Mouse (Mus musculus) kidney, embryonic 16.5 days (tissue): ENCODE data around the gene Afap1. TPM values are rescaled to one million over a fixed set of nuclear protein-coding genes. Genes with fewer than 3 reads are reported as not detected.
A peak's percentile ranks its signal among the peaks of the same experiment; 100 is the strongest.

ENCODE experiments used
- ATAC-seq: fragments of 200-750 bp; cut with Nextera tagmentation; 2 replicates; pipeline ENCODE4 v1.8.0; 2017; ENCODE audit warnings: moderate TSS enrichment; ENCODE audit not compliant: low FRiP score, low TSS enrichment
- H3K27ac ChIP-seq: fragments of 300-500 bp; sonication (generic); 2 replicates; pipeline ENCODE4 v1.5.1; 2014; ENCODE audit warnings: low read length
- H3K27me3 ChIP-seq: fragments of 300-500 bp; sonication (generic); 2 replicates; pipeline ENCODE4 v1.6.1; 2014; ENCODE audit warnings: low read length, control low read depth, mixed read lengths; ENCODE audit not compliant: insufficient read depth
- H3K36me3 ChIP-seq: fragments of 300-500 bp; sonication (generic); 2 replicates; pipeline ENCODE4 v1.6.1; 2014; ENCODE audit warnings: low read length, control low read depth, mixed read lengths; ENCODE audit not compliant: insufficient read depth
- H3K4me1 ChIP-seq: fragments of 300-500 bp; sonication (generic); 2 replicates; pipeline ENCODE4 v1.6.1; 2014; ENCODE audit warnings: low read length, control low read depth, mixed read lengths; ENCODE audit not compliant: insufficient read depth
- H3K4me2 ChIP-seq: fragments of 300-500 bp; sonication (generic); replicated peaks from 2 replicates; pipeline ENCODE4 v1.6.1; 2014; ENCODE audit warnings: low read depth, low read length
- H3K4me3 ChIP-seq: fragments of 300-500 bp; sonication (generic); 2 replicates; pipeline ENCODE4 v1.5.1; 2014; ENCODE audit warnings: mild to moderate bottlenecking, low read length
- H3K9ac ChIP-seq: fragments of 300-500 bp; sonication (generic); replicated peaks from 2 replicates; pipeline ENCODE4 v1.6.1; 2014; ENCODE audit warnings: low read length
- H3K9me3 ChIP-seq: fragments of 300-500 bp; sonication (generic); 2 replicates; pipeline ENCODE4 v1.6.1; 2016; ENCODE audit warnings: low read length, control low read depth
- WGBS: fragments of 180-500 bp; shearing (Covaris S2); extraction: QIAGEN DNeasy Blood & Tissue Kit; methylation state at CpG from one replicate; pipeline ENCODE4 v1.1.7; 2014; 5-methylcytosine and 5-hydroxymethylcytosine counted together
- polyA plus RNA-seq: library from polyadenylated mRNA; unstranded; fragments of >200 nt; fragmentation: Nextera tagmentation; extraction: Ambion mirVana; gene quantifications from 2 replicates; pipeline ENCODE4 v1.2.1, GENCODE M21; 2015

Afap1 gene
- 22.8 and 28.1 TPM in 2 replicates for polyA plus RNA-seq

- Histone ChIP-seq H3K4me3 (peak within 1 kb of the TSS; percentile 79), H3K4me1 (peaks cover 43% of the 10 kb centered on the region), H3K9me3 (no peaks in the 10 kb centered on the region), H3K9ac (peak within 1 kb of the TSS; percentile 78), H3K27me3 (no peaks in the 10 kb centered on the region), H3K27ac (peak within 1 kb of the TSS; percentile 87), H3K4me2 (peak within 1 kb of the TSS; percentile 92), H3K36me3 (no peaks in the 10 kb centered on the region)
- 0% methylated on average over 48 of the region's 49 CpGs for WGBS
- peak; percentile 94 for ATAC-seq
Measured at GRCm38 (mm10) chr5:35893093-35893804, at the start of gene Afap1. Gene Afap1, plus strand, starts transcription at chr5:35893319.

DNA sequence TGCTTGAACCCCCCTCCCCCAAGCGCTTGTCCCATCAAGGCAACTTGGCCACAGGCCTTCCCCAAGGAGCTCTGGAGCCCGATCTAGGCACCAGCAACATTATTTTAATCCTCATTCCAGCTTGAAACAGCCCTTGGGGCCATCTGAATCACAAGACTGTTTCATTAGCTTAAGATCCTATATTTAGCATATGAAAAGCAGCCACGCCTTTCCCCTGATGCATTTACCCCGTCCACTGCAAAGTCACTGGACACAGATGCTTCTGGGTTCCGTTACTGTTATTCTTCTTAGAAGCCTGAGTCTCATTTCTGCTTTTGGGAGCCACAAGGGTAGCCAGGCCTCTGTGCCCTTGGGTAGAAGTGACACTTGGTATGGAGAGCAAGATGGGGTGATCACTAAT lies 41.6 kb upstream of the Afap1 start:
- Histone ChIP-seq H3K27ac (no peak overlapping the region), H3K36me3 (no peaks in the 10 kb centered on the region), H3K4me3 (no peak overlapping the region), H3K9ac (no peak overlapping the region), H3K27me3 (no peaks in the 10 kb centered on the region), H3K4me1 (no peaks in the 10 kb centered on the region), H3K4me2 (no peak overlapping the region), H3K9me3 (no peaks in the 10 kb centered on the region)
- ATAC-seq = no peak
- 71% methylated on average over 5 of the region's 5 CpGs for WGBS

DNA sequence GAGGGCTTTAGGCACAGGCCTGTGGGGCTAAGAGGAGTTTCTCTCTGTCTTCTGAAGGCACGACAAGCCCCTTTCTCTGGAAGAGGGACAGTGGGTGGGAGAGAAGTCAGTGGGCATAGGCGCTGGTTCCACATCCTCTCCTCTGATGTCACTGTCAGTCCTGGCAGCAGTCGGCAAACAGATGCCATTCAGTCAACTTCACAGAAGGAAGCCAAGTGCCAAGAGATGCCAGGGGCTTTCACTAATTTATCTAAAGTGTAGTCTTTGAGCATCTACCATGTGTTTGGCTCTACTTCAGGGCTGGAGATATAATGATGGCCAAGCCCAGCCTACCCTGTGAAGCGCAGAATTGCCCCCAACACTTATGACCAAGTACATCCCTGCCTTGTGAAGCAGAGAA lies 39.7 kb upstream of the Afap1 start:
- 93% methylated on average over 4 of the region's 4 CpGs for WGBS

GRCm38 (mm10) chr5:35856245-35856644 lies 36.9 kb upstream of the Afap1 start:
- H3K4me2 ChIP-seq = no peak overlapping the region
- H3K27ac ChIP-seq = no peak overlapping the region
- no peak overlapping the region for H3K4me3 ChIP-seq
- no peak for ATAC-seq
- H3K27me3 ChIP-seq = no peaks in the 10 kb centered on the region
- no peak overlapping the region for H3K9ac ChIP-seq
- WGBS = 59% methylated on average over 3 of the region's 3 CpGs
- H3K36me3 ChIP-seq = no peaks in the 10 kb centered on the region
- H3K9me3 ChIP-seq = no peaks in the 10 kb centered on the region
- H3K4me1 ChIP-seq = no peaks in the 10 kb centered on the region

More for the DNA sequence above, 39.7 kb upstream of the Afap1 start:
- Histone ChIP-seq H3K4me2 (no peak overlapping the region), H3K36me3 (no peaks in the 10 kb centered on the region), H3K4me1 (no peaks in the 10 kb centered on the region), H3K27ac (no peak overlapping the region), H3K9me3 (no peaks in the 10 kb centered on the region), H3K27me3 (no peaks in the 10 kb centered on the region), H3K9ac (no peak overlapping the region), H3K4me3 (no peak overlapping the region)
- ATAC-seq = no peak

DNA sequence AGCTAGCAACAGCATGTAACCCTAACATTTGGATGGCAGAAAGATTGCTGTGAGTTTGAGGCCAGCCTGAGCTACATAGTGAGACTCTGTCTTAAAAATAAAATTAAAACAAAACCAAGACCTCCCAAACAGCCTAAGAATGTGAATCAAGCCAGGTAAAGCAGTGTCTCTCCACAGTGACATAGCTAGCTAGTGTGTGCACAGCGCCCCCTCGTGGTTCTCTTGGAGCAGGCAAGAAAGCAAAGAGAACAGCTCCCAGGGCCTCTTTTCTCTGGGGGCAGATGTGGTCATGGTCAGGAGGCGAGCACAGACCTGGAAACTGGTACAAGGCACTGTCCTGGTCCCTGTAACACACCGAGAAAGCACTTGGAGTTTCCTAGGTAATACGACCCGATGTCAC lies 35.0 kb upstream of the Afap1 start:
- no peaks in the 10 kb centered on the region for H3K4me1 ChIP-seq
- H3K27ac ChIP-seq = no peak overlapping the region
- no peaks in the 10 kb centered on the region for H3K27me3 ChIP-seq
- no peaks in the 10 kb centered on the region for H3K9me3 ChIP-seq
- ATAC-seq = no peak
- H3K4me3 ChIP-seq = no peak overlapping the region
- H3K4me2 ChIP-seq = no peak overlapping the region
- no peaks in the 10 kb centered on the region for H3K36me3 ChIP-seq
- H3K9ac ChIP-seq = no peak overlapping the region
- 14% methylated on average over 6 of the region's 6 CpGs for WGBS

- Histone ChIP-seq H3K9ac (no peak overlapping the region), H3K27ac (no peak overlapping the region), H3K4me3 (no peak overlapping the region), H3K27me3 (no peaks in the 10 kb centered on the region), H3K4me1 (no peaks in the 10 kb centered on the region), H3K4me2 (no peak overlapping the region), H3K9me3 (no peaks in the 10 kb centered on the region), H3K36me3 (no peaks in the 10 kb centered on the region)
- no peak for ATAC-seq
- 98% methylated on average over 2 of the region's 2 CpGs for WGBS
Measured at GRCm38 (mm10) chr5:35861456-35861855, 31.7 kb upstream of the Afap1 start.

DNA sequence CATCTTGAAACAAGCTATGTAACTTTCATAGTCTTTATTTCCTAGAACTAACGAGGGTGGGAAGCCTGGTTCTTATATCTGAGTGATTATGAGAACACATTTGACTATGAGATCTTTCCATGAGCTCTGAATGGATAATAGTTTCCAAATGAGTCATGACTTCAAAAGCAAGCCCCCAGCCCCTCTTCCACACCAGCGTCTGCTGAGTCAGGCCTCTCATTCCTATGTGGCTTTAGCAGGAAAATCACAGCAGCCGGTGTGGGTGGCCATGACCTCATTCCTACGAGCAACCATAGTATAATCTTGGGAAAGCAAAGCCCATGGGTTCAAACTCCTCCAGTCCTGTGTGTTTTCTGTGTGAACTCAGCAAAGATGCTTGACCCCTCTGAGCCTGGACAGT lies 23.1 kb upstream of the Afap1 start:
- Histone ChIP-seq H3K9ac (no peak overlapping the region), H3K27ac (no peak overlapping the region), H3K4me2 (no peak overlapping the region), H3K4me3 (no peak overlapping the region), H3K9me3 (no peaks in the 10 kb centered on the region), H3K4me1 (0 out of 2 replicates have a peak, but pooled peaks cover 3% of the 10 kb centered on the region), H3K36me3 (no peaks in the 10 kb centered on the region), H3K27me3 (no peaks in the 10 kb centered on the region)
- no peak for ATAC-seq
- 72% methylated on average over 4 of the region's 4 CpGs for WGBS

DNA sequence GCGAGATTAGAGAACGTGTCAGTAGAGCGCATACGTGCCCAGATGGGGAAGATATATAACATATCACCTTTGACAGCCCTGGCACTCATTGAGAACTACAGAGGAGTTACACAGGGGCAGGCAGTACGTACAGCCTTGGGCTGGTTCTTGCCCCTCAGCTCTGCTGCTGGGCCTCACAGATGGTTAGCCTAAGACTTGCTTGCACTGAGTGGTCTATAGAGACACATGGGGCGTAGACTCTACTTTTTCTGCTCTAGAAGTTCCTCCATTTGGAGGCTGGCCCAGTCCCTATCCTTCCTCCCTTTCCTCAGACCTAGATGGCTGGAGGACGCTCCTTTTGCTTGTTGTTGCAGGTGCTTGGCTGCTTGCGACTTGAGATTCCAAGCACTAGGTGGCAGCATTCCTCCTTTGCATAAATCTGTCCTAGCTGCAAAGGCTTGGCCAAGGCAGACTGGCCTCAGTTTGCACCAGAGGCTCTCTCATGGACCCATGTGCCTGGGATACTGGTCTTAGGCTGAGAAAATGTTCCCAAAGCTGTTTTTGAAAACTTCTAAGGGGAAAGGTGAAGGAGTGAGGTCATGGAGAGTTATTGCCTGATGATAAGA lies 22.6 kb upstream of the Afap1 start:
- Histone ChIP-seq H3K36me3 (no peaks in the 10 kb centered on the region), H3K27ac (no peak overlapping the region), H3K4me3 (no peak overlapping the region), H3K27me3 (no peaks in the 10 kb centered on the region), H3K9ac (no peak overlapping the region), H3K9me3 (no peaks in the 10 kb centered on the region), H3K4me1 (0 out of 2 replicates have a peak, but pooled peaks cover 3% of the 10 kb centered on the region), H3K4me2 (no peak overlapping the region)
- peak; percentile 70 for ATAC-seq
- WGBS = 51% methylated on average over 8 of the region's 8 CpGs

DNA sequence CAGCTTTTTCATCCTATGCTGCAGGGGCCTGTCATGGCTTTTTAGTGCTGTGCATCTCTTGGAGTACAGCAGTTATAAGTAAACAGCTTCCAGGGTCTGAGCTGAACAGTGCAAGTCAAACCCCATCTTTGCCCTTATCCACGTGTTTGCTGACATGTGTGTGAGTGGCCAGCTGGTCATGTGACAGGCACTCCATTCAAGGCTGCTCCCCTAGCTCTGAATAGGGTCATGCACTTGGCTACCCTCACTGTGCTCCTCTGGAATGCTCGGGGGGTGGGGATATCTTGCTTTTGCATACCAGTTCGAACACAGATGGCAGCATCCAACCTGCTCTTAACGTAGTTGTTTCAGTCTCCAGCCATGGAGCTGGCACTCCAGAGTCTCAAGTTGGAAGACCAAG lies 19.7 kb upstream of the Afap1 start:
- Histone ChIP-seq H3K36me3 (no peaks in the 10 kb centered on the region), H3K27ac (no peak overlapping the region), H3K4me1 (0 out of 2 replicates have a peak, but pooled peaks cover 3% of the 10 kb centered on the region), H3K9ac (no peak overlapping the region), H3K9me3 (no peaks in the 10 kb centered on the region), H3K27me3 (no peaks in the 10 kb centered on the region), H3K4me2 (no peak overlapping the region), H3K4me3 (no peak overlapping the region)
- WGBS = 40% methylated on average over 4 of the region's 4 CpGs
- ATAC-seq = no peak

DNA sequence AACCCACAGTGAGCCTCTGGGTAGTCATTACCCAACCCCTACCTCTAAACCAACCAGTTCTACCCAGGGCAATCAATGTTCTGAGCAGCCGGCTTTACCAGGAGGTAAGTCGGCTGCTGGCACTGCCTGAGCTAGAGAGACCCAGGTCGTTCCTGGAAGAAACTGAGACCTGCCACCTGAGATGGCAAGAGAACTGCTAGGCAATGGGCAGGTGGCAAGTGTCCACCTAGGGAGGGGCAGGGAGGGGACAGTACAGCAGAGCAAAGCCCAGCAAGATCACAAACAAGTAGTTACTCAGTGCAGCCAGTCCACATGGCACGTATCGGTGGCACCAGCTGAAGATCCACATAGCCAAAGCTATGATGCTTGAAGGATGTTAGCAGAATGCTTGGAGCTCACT lies 16.9 kb upstream of the Afap1 start:
- no peaks in the 10 kb centered on the region for H3K9me3 ChIP-seq
- WGBS = 84% methylated on average over 5 of the region's 5 CpGs
- no peak overlapping the region for H3K4me2 ChIP-seq
- H3K27me3 ChIP-seq = no peaks in the 10 kb centered on the region
- no peaks in the 10 kb centered on the region for H3K36me3 ChIP-seq
- no peak for ATAC-seq
- no peak overlapping the region for H3K27ac ChIP-seq
- H3K4me3 ChIP-seq = no peak overlapping the region
- no peak overlapping the region for H3K9ac ChIP-seq
- H3K4me1 ChIP-seq = 0 out of 2 replicates have a peak, but pooled peaks cover 3% of the 10 kb centered on the region
